Mouse (Mus musculus) E14TG2a.4 (cell line): ENCODE results near the gene Auts2.

Source experiments
- CTCF ChIP-seq: conservative IDR thresholded peaks from 2 replicates; pipeline ENCODE4 v1.5.1; 2014; ENCODE audit warnings: low read length
- NANOG ChIP-seq: IDR thresholded peaks from 2 replicates; pipeline ENCODE4 v1.6.1; 2014; ENCODE audit warnings: borderline replicate concordance, low read length, mixed read lengths
- POU5F1 ChIP-seq: IDR thresholded peaks from 2 replicates; pipeline ENCODE4 v1.6.1; 2014; ENCODE audit warnings: low read length, borderline replicate concordance

- TF ChIP-seq CTCF (no peak), NANOG (no peak), POU5F1 (no peak)
Observed at GRCm38 (mm10) chr5:132274098-132274898, 268.8 kb downstream of the Auts2 start.
